Mouse (Mus musculus) testis, postnatal 14 days (tissue): ENCODE data around the gene Akt2.

Source experiments
- DNase-seq: peaks from one replicate; pipeline ENCODE4 v3.0.0; 2021; ENCODE audit warnings: low spot score

Akt2 gene

DNA sequence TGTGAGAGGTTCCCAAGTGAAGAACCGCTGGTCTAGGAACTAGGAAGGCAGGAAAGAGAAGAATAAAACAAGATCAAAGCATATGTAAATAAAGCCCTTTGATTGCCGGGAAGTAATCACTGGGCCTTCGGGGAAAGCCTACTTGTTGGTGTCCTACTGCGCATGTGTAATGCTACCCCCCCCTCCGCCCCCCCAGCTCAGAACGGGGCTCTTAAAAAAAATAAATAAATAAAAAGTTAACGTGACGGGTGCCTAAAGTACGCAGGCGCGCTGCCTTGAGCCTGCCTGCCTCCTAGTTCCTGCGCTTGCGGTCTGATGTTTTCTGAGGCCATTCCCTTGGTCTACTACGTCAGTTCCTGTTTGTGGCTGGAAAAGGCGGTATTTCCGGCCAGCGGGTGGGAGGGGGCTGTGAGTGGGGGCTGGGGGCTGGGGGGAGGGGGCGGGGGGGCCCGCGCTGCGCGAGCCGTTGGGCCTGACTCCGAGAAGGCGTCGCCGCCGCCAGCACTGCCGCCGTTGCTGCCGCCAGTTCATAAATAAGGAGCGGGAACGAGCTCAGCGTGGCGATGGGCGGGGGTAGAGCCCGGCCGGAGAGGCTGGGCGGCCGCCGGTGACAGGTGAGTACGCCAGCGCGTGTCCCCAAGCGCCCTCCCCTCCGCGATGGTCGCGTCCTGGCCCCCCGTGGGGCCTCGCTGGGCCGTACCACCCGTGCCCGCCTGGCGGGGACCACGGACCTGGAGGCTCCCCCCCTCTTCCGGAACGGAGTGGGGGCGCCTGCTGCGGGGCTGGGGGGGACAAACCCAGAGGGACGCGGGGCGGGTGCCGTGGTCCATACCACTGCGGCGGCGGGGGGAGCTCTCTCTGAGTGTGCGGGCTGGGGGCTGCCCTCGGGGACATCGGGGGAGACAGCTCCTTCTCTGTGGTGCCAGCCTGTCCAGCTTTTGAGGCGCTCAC, at the start of gene Akt2:
TSS of gene Akt2 (plus strand) at position 287 of the 951 bp plus-strand sequence.
- peak; percentile 94 for DNase-seq

DNA sequence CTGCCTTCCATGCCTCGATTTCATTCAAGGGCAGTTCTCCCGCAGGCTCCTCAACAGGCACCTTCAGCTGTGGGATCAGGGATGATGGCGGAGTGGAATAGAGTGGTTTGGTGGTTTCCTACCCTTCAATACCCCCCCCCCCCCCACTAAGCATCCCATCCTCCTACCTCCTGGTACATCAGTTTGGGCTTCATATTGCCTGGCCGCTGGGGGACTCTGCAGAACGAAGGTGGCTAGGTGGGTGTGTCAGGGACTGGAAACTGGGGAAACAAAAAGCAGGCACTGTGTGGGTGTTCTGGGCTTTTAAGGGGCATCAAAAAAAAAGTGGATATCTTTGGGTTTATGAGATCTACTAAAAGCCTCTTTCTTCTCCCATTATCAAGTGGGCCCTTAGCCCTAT, 49.4 kb upstream of the Akt2 start:
- DNase-seq, result no peak

DNA sequence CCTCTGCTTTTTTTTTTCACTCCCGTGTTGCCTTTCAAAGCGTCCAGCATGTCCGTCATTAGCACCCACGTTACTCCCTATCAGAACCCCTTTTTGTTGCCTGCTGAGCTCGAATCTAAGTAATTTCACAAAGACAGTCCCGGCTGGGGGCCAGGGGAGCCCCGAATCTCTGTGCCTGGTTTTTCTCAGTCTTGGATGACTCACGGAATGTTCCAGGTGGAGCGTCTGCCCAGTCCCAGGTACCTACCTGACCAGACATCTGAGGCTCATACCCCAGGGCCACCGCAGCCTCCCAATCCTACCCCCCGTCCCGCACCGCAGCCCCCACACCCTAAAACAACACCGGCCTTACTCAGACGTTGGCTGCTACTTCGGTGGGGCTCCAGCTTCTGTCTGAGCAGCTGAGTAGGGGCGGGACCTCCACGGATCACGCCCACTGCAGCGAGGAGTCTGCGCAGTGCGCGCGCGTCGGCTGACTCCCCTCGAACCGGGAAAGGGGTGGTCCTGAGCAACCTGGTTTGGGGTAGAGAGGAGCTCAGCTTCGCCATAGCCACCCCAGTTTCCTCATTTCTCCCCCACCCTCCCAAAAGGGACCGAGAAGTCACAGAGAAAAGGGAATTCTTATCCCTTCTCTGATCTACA, 48.8 kb upstream of the Akt2 start:
- DNase-seq, result peak; percentile 76

DNA sequence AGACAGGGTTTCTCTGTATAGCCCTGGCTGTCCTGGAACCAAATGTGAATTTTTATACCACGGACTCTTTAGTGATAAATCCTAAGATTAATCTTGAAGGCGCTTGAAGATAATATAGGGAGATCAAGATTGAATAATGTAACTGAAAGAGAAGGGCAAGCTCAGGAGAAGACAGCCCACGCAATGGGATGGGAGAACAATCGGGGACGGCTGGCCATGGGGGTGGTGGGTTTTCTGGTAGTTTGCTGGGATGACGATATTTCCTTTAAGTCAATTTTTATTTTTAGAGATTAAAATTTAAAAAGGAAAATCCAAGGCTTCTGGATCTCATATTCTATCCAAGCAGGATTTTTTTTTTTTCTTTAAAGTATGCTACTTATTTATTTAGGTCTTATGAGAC, 48.3 kb upstream of the Akt2 start:
- no peak for DNase-seq

DNA sequence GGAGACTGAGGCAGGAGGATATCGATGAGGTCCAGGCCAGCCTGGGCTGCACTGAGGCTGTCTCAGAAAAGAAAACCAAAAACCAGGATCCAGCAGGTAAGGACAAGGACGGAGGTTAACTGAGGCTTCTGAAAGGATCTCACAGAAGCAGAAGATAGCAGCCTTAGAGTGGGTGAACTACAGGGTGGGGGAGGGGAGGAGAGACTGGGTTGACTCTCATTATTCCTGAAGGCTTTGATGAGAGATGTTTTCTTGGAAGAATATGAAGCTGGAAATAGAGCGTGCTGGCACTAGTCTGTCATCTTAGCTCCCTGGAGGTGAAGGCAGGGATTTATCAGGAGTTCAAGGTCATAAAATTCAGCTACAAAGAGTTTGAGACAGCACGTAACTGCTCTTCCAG, 47.5 kb upstream of the Akt2 start:
- no peak for DNase-seq

DNA sequence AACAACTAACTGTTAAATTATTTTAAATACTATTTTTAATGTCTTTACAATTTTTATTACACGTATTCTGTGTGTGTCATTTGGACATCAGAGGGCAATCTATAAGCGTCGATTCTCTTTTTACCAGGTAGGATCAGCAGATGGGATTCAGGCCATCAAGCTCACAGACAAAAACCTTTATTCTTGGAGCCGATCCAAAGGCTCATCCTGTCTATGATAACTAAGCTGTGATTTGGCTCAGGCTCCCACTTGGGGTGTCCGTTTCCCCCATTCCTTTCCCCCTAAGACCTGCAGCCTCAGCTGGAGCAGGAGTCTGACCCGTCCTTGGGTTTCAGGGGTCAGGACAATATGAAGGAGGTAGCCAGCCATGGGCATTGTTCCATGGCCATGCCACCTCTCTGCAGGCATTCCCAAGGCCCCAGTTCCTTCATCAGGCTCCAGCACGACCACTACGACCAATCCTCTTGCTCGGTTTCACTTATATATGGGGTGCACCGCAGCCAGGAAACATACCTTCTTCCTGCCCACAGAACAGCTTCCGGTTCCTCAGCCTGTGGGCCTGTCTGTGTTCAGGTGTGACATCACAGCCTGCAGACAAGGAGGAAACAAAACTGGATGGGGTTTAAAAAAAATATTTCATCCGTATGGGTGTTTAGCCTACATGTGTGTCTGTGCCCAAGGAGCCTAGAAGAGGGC, 46.5 kb upstream of the Akt2 start:
- DNase-seq, result no peak

DNA sequence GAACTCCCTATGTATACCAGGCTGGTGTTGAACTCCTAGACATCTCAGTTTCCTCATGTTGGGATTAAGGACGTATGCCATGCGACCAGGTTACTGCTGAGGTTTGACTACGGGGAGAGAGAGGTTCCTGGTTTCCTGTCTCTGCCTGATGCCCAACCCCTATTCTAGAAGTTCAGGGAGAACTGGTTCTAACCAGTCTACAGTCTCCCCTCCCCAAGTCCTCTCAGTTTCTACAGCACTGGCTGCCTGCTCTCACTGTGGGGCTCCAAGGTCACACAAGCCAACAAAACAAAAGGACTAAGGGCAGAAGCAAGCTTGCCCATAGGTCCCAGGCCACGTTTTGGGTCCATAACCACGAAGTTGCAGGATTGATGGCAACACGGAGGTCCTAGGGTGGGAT, 41.8 kb upstream of the Akt2 start:
- no peak for DNase-seq

DNA sequence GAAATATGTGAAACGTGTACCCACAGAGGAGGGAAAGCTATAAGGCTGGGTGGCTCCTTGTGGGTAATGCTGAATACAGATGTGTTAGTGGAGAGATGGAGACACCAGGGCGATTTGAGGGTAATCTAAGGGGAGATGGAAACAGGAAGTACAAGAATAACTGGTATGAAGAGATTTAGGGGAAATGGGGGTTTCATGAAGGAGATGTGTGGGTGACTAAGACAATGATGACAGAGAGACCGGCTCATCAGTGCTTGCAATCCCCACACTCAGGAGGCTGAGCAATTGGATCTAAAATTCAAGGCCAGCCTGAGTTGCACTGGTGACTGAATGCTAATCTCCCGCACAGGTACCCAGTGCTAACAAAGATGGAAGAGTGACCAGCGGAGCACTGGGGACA, 39.3 kb upstream of the Akt2 start:
- DNase-seq, result no peak

DNA sequence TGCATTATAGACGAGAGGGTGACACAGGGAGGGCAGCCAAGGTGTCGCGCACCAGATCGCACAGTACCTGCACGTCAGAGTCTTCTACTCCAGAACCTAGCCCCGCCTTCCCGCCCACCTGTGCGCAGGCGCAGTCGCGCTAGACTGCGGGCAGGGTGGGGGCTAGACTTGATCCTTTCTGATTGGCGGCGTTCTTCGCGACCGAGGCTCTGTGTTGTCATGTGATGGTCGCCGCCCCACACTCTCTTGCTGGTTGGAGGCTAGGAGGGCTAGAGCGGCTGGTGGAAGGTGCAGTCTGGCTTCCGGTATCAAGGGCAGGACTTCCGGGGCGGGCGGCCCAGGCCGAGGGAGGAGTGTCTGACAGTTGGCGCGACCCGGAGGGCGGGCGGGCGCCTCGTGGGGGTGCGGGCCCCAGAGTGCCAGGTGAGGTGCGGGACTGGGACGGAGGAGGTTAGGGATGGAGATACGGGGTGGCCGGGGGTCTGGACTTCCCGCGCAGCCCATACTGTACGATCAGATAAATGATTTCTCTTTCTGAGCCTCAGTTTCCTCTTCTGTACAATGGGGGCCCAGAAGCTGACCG, 38.3 kb upstream of the Akt2 start, which contains the start of the genes Pld3 and 2310022A10Rik:
TSS of gene Pld3 (minus strand) at position 288 of the 583 bp plus-strand sequence.
TSS of gene 2310022A10Rik (plus strand) at position 303 of the 583 bp plus-strand sequence.
- DNase-seq, result peak; percentile 93

DNA sequence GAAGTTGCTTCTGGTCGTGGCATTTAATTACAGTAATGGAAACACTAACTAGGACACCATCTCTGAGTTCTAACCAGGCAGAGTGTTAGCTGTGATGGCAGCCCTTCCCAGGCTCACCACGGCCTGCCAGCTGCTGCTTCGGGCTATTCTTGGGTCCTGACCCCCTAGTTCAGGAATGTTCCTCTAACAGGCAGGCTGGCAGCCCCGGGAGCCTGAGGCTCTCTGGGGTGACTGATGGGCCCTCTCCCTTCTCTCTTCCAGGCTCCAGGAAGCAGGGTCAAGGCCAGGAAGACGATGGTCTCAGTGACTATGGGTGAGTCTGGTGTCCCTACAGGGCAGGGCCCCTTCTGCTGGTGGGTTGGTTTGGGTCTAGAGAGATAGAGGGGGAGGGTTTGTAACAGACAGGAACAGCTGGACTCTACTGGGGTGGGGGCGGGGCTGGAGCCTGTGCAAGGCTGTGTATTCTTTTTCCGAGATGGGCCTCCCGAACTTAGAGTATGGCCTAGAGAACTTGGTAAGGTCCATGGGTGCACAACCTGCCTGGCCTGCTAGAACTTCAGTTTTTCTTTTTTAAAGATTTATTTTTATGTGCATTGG, 31.0 kb upstream of the Akt2 start:
- no peak for DNase-seq

DNA sequence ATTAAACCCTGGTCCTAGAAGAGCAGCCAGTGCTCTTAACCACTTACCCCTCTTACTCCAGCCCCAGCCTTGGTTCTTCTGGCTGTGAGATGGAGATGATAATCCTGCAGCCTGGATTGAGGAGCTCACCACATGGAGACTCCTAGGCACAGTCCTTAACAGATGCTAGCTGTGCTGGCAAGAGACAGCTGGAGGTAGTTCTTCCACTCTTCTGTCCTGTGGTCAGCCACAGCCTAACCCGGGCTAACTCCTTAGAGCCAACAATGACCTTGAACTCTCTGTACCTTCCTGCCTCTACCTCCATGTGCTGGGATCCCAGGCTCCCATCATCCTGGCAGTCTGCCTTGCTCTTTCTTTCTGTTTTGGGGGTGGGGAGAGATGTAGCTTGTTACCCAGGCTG, 30.4 kb upstream of the Akt2 start:
- no peak for DNase-seq

DNA sequence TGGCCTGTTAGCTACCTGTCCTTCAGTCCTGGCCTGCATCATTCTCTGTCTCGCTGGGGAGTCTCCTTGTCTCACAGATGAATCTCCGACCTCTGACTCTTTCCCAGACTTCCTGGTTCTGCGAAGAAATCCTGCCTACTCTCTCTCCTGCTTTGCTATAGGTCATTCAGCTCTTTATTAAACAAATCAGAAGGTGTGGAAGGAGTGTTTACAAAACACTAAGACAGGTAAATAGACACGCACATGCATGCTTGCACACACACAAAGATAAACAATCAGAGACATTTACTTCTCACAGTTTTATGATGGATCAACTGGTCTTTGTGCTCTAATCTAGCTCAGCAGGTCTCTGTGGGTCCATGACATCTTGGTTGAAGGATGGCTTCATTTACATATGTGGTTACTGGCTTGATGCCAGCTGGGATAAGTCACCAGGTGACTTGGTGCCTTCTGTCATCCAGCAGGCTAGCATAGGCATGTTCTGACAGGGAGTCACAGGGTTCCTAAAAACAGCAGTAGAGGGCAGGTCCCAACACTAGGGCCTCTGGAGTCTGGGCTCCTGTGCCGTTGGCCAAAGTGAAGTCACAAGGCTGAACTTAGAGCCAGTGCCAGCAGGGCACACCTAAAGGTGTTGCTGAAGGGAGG, 21.6 kb upstream of the Akt2 start:
- no peak for DNase-seq

DNA sequence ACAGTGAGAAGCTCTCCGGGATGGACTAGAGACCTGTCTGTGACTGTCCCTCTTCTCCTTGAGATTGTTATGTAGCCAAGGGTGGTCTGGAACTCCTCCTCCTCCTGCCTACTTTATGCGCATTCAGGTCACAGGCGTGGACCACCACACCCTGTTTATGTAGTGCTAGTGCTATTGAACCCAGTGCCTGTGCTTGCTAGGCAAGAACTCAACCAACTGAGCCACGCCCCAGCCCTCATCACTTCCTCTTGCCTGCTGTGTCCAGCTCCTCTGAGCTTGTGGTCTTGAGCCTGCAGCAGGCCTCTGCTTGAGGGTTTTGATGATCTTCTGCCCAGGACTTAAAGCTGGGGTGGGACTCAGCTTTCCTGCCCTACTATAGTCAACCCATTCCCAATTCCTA, 19.2 kb upstream of the Akt2 start:
- no peak for DNase-seq

DNA sequence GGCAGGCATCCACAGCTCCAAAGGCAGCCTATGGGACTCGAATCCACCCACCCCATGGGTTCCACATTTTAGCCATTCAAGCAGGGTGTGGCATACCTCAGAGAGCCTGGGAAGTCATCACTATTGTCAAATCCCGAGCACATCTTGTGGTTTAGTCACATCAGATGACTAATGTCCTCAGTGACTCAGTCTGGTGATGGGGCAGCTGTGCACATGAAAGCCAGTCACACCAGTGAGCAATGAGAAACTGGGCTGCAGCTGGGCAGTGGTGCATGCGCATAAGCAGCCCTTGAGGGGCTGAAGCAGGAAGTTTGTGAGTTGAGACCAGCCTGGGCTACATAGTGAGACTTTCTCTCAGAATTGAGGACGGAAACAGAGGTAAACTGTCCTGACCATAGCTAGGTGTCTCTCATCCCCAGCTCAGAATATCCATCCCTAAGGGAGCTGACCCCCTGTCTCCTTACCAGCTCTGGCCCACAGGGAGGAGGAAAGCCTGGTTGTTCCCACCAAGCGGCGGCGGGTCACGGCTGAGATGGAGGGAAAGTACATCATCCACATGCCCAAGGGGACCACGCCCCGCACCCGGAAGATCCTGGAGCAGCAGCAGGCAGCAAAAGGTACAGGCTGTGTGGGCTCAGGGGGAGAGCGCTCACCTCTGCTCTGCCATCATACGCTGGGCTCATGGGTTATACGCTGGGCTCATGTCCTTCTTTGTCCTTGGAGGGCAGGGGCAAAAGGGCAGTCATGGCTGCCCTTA, 17.1 kb upstream of the Akt2 start:
- DNase-seq, result no peak

DNA sequence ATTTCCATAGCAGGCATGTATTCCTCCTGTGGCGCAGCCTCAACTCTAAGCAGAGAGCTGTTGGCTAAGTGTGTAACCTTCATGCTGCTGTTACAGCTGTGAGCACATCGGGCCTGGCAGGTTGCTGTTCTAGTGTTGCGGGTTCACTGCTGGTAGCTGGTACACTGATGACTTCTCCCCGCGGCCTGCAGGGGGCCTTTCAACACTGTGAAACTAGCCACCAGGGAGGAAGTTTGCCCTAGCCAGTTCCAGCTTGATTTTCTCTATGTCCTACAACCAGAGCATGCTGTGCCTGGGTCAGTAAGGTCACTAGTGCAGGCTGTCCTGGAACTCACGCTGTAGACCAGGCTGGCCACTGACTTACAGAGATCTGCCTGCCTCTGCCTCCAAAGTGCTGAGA, 14.4 kb upstream of the Akt2 start:
- no peak for DNase-seq

DNA sequence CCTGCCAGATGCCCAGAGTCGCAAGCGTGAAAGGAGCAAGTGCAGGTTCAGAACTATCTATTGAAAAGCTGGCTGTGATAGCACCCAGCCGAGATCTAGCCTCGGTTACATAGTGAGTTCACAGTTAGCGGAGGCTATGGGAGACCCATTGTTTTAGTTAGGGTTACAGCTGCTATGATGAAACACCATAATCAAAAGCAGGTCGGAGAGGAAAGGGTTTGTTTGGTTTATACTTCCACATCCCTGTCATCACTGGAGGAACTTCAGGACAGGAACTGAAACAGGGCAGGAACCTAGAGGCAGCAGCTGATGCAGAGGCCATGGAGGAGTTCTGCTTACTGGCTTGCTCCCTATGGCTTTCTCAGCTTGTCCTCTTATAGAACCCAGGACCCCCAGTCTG, 13.8 kb upstream of the Akt2 start:
- DNase-seq, result no peak

DNA sequence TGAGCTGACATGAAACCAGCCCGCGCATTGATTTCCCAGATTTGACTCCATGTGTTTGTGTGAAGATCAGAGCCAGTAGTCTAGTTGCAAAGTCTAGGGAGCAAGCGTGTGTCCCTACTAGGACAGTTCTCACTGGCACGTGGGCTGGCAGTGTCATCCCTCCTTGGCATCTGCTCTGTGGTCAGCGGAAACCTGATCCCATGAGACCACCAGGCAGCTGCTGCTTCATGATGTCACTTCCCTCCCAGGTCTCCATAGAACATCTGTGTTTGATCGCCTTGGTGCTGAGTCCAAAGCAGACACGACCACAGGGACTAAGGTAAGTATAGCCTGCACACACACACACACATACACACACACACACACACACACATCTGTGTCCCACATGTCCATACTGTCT, 12.9 kb upstream of the Akt2 start:
- no peak for DNase-seq

DNA sequence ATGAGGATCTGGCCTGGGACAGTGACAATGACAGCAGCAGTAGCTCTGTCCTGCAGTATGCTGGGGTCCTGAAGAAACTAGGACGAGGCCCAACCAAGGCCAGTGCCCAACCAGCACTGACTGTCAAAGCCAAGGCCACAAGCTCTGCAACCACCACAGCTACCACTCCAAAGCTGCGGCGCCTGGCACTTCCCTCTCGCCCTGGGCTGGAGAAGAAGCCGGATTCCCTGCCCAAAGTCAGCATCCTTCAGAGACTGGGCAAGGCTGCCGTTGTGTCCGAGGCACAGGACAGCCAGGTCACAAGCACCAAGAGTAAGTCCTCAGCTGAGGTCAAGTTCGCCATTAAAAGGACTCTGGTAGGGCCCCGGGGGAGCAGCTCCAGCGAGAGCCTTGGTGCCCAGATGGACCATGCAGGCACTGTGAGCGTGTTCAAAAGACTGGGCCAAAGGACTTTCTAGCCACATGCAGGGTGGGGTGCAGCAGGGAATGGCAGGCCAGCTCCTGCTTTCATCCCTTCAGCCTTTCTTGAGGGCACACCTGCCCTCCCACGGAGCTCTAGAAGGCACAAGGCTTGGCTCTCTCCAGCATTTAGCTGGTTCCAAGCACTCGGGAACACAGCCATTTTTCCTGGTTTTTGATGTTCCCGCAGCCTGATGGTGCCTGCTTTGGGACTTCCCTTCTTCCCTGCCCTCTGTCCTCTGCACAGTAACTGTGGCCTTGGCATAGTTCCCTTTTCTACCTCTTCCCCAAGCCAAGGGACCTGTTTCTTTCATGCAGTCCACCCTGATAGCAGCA, 10.8 kb upstream of the Akt2 start:
- no peak for DNase-seq

DNA sequence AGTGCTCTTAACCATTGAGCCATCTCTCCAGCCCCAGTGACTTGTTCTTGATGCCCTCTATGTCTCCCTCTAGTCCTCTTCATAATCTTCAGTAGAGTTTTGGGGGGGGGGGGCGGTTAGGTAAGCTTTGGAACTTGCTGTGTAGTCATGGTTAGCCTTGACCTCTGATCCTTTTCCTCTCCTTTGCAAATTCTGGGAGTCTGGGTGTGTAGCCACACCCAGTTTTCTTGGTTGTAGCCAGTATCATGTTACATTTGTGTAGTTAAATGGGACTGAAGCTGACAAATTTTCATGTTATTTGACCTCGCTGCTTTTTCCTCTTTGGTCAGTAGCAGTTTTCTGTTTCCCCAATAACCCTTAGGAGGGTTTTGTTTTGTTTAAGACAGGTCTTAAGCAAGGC, 4.5 kb upstream of the Akt2 start:
- DNase-seq, result no peak

DNA sequence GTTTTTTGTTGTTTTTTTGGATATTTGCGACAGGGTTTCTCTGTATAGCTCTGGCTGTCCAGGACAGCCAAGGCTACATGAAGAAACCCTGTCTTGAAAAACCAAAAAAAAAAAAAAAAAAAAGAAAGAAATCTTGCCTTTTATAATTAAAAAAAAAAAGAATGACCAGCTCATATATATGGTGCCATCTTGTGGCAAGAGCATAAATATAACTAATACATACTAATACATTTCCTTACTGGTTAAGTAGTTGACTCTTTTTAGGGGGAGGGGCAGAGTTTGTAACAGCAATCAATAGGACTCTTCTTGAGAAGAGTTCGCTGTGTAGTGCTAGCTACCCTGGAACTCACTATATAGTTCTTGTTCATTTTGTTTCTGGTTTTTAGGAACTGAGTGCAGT, 3.6 kb upstream of the Akt2 start:
- DNase-seq, result no peak
